Mouse (Mus musculus): Measurements from ENCODE around the gene Adamts18. TPM values are rescaled to one million over a fixed set of nuclear protein-coding genes. Genes with fewer than 3 reads are reported as not detected.

Adamts18 gene
- polyA plus RNA-seq, 1 experiment from 2014 or later: 2.3 TPM

- DNase-seq (ENCODE audit: low spot score): no peak
- WGBS: 93% methylated on average over 6 of the region's 6 CpGs
Measured at GRCm38 (mm10) chr8:113872436-113872835, 23.9 kb upstream of the Adamts18 start.

GRCm38 (mm10) chr8:113866530-113866929 is 18.0 kb upstream of the Adamts18 start:
- H3K27me3 ChIP-seq (ENCODE audit: control insufficient read depth, insufficient read depth, low read length): no peaks in the 10 kb centered on the region
- no peak overlapping the region for H3K9ac ChIP-seq
- 79% methylated on average over 4 of the region's 4 CpGs for WGBS
- H3K4me1 ChIP-seq (replicated peaks; ENCODE audit: control insufficient read depth, insufficient read depth, low read length): no peaks in the 10 kb centered on the region
- no peak overlapping the region for H3K4me3 ChIP-seq (replicated peaks; ENCODE audit: low read length)
- DNase-seq (ENCODE audit: low spot score) (no peak), ATAC-seq (ENCODE audit: low FRiP score) (no peak)
- no peaks in the 10 kb centered on the region for H3K36me3 ChIP-seq (replicated peaks; ENCODE audit: control insufficient read depth, insufficient read depth)
- no peak overlapping the region for H3K4me2 ChIP-seq (replicated peaks)
- H3K27ac ChIP-seq: no peak overlapping the region
- H3K9me3 ChIP-seq (ENCODE audit: control insufficient read depth, low read length): no peaks in the 10 kb centered on the region

More at GRCm38 (mm10) chr8:113872436-113872835, 23.9 kb upstream of the Adamts18 start:
- Histone ChIP-seq H3K27ac (no peak overlapping the region), H3K4me2 (replicated peaks) (no peak overlapping the region), H3K4me1 (replicated peaks; ENCODE audit: control insufficient read depth, insufficient read depth, low read length) (no peaks in the 10 kb centered on the region), H3K9me3 (ENCODE audit: control insufficient read depth, low read length) (no peaks in the 10 kb centered on the region), H3K9ac (no peak overlapping the region), H3K4me3 (replicated peaks; ENCODE audit: low read length) (no peak overlapping the region), H3K36me3 (replicated peaks; ENCODE audit: control insufficient read depth, insufficient read depth) (no peaks in the 10 kb centered on the region), H3K27me3 (ENCODE audit: control insufficient read depth, insufficient read depth, low read length) (no peaks in the 10 kb centered on the region)
- ATAC-seq (ENCODE audit: low FRiP score): no peak

GRCm38 (mm10) chr8:113865326-113866093 is 17.0 kb upstream of the Adamts18 start:
- Histone ChIP-seq H3K27me3 (ENCODE audit: control insufficient read depth, insufficient read depth, low read length) (no peaks in the 10 kb centered on the region), H3K27ac (no peak overlapping the region), H3K36me3 (replicated peaks; ENCODE audit: control insufficient read depth, insufficient read depth) (no peaks in the 10 kb centered on the region), H3K9ac (no peak overlapping the region), H3K4me3 (replicated peaks; ENCODE audit: low read length) (no peak overlapping the region), H3K4me2 (replicated peaks) (no peak overlapping the region), H3K4me1 (replicated peaks; ENCODE audit: control insufficient read depth, insufficient read depth, low read length) (no peaks in the 10 kb centered on the region), H3K9me3 (ENCODE audit: control insufficient read depth, low read length) (no peaks in the 10 kb centered on the region)
- no peak for ATAC-seq (ENCODE audit: low FRiP score)
- 71% methylated on average over 13 of the region's 13 CpGs for WGBS
- DNase-seq (ENCODE audit: low spot score): no peak

GRCm38 (mm10) chr8:113859890-113860683 is 11.5 kb upstream of the Adamts18 start:
- 92% methylated on average over 12 of the region's 12 CpGs for WGBS
- no peak overlapping the region for H3K27ac ChIP-seq
- no peaks in the 10 kb centered on the region for H3K27me3 ChIP-seq (ENCODE audit: control insufficient read depth, insufficient read depth, low read length)
- no peaks in the 10 kb centered on the region for H3K4me1 ChIP-seq (replicated peaks; ENCODE audit: control insufficient read depth, insufficient read depth, low read length)
- H3K9ac ChIP-seq: no peak overlapping the region
- H3K36me3 ChIP-seq (replicated peaks; ENCODE audit: control insufficient read depth, insufficient read depth): no peaks in the 10 kb centered on the region
- H3K4me2 ChIP-seq (replicated peaks): no peak overlapping the region
- no peak overlapping the region for H3K4me3 ChIP-seq (replicated peaks; ENCODE audit: low read length)
- no peaks in the 10 kb centered on the region for H3K9me3 ChIP-seq (ENCODE audit: control insufficient read depth, low read length)
- no peak for ATAC-seq (ENCODE audit: low FRiP score)
- no peak for DNase-seq (ENCODE audit: low spot score)

GRCm38 (mm10) chr8:113858801-113859200 is 10.3 kb upstream of the Adamts18 start:
- no peak overlapping the region for H3K27ac ChIP-seq
- no peaks in the 10 kb centered on the region for H3K4me1 ChIP-seq (replicated peaks; ENCODE audit: control insufficient read depth, insufficient read depth, low read length)
- no peaks in the 10 kb centered on the region for H3K36me3 ChIP-seq (replicated peaks; ENCODE audit: control insufficient read depth, insufficient read depth)
- ATAC-seq (ENCODE audit: low FRiP score) (no peak), DNase-seq (ENCODE audit: low spot score) (no peak)
- H3K9ac ChIP-seq: no peak overlapping the region
- WGBS: 63% methylated on average over 7 of the region's 7 CpGs
- H3K27me3 ChIP-seq (ENCODE audit: control insufficient read depth, insufficient read depth, low read length): no peaks in the 10 kb centered on the region
- H3K4me2 ChIP-seq (replicated peaks): no peak overlapping the region
- no peaks in the 10 kb centered on the region for H3K9me3 ChIP-seq (ENCODE audit: control insufficient read depth, low read length)
- H3K4me3 ChIP-seq (replicated peaks; ENCODE audit: low read length): no peak overlapping the region

- Histone ChIP-seq H3K4me1 (replicated peaks; ENCODE audit: control insufficient read depth, insufficient read depth, low read length) (no peaks in the 10 kb centered on the region), H3K9ac (no peak overlapping the region), H3K27ac (no peak overlapping the region), H3K9me3 (ENCODE audit: control insufficient read depth, low read length) (0 out of 2 replicates have a peak, but pooled peaks cover 5% of the 10 kb centered on the region), H3K36me3 (replicated peaks; ENCODE audit: control insufficient read depth, insufficient read depth) (no peaks in the 10 kb centered on the region), H3K4me3 (replicated peaks; ENCODE audit: low read length) (no peak overlapping the region), H3K4me2 (replicated peaks) (no peak overlapping the region), H3K27me3 (ENCODE audit: control insufficient read depth, insufficient read depth, low read length) (peaks cover 7% of the 10 kb centered on the region; the same call in 1 of the 2 replicates)
- DNase-seq (ENCODE audit: low spot score): no peak
- WGBS: 78% methylated on average over 8 of the region's 8 CpGs
- no peak for ATAC-seq (ENCODE audit: low FRiP score)
Measured at GRCm38 (mm10) chr8:113854622-113855293, 6.2 kb upstream of the Adamts18 start.

GRCm38 (mm10) chr8:113853714-113854113 is 5.2 kb upstream of the Adamts18 start:
- H3K27ac ChIP-seq: no peak overlapping the region
- DNase-seq (ENCODE audit: low spot score): no peak
- no peak overlapping the region for H3K4me3 ChIP-seq (replicated peaks; ENCODE audit: low read length)
- 0 out of 2 replicates have a peak, but pooled peaks cover 5% of the 10 kb centered on the region for H3K9me3 ChIP-seq (ENCODE audit: control insufficient read depth, low read length)
- no peaks in the 10 kb centered on the region for H3K4me1 ChIP-seq (replicated peaks; ENCODE audit: control insufficient read depth, insufficient read depth, low read length)
- H3K4me2 ChIP-seq (replicated peaks): no peak overlapping the region
- 81% methylated on average over 4 of the region's 4 CpGs for WGBS
- H3K36me3 ChIP-seq (replicated peaks; ENCODE audit: control insufficient read depth, insufficient read depth): no peaks in the 10 kb centered on the region
- no peak for ATAC-seq (ENCODE audit: low FRiP score)
- H3K27me3 ChIP-seq (ENCODE audit: control insufficient read depth, insufficient read depth, low read length): peaks cover 7% of the 10 kb centered on the region; the same call in 1 of the 2 replicates
- no peak overlapping the region for H3K9ac ChIP-seq

GRCm38 (mm10) chr8:113851655-113852054 is 3.1 kb upstream of the Adamts18 start:
- ATAC-seq (ENCODE audit: low FRiP score) (no peak), DNase-seq (ENCODE audit: low spot score) (no peak)
- peaks cover 16% of the 10 kb centered on the region; the same call in 1 of the 2 replicates for H3K27me3 ChIP-seq (ENCODE audit: control insufficient read depth, insufficient read depth, low read length)
- H3K9ac ChIP-seq: no peak overlapping the region
- H3K9me3 ChIP-seq (ENCODE audit: control insufficient read depth, low read length): 0 out of 2 replicates have a peak, but pooled peaks cover 5% of the 10 kb centered on the region
- H3K27ac ChIP-seq: no peak overlapping the region
- H3K36me3 ChIP-seq (replicated peaks; ENCODE audit: control insufficient read depth, insufficient read depth): no peaks in the 10 kb centered on the region
- 0 out of 2 replicates have a peak, but pooled peaks cover 4% of the 10 kb centered on the region for H3K4me1 ChIP-seq (replicated peaks; ENCODE audit: control insufficient read depth, insufficient read depth, low read length)
- 43% methylated on average over 4 of the region's 4 CpGs for WGBS
- no peak overlapping the region for H3K4me2 ChIP-seq (replicated peaks)
- H3K4me3 ChIP-seq (replicated peaks; ENCODE audit: low read length): no peak overlapping the region
